Mouse (Mus musculus) CH12.LX (cell line): ENCODE data around the gene Mrpl54. TPM values are rescaled to one million over a fixed set of nuclear protein-coding genes. Genes with fewer than 3 reads are reported as not detected.

ENCODE experiments used
- DNase-seq: peaks from one replicate; pipeline ENCODE4 v3.0.0-alpha.2; 2013; ENCODE audit errors: extremely low read depth
- H3K27ac ChIP-seq: 2 replicates; pipeline ENCODE4 v1.5.1; 2012; ENCODE audit warnings: low read depth, mild to moderate bottlenecking, control low read depth, moderate library complexity; ENCODE audit not compliant: insufficient read depth
- H3K27me3 ChIP-seq: replicated peaks from 2 replicates; pipeline ENCODE3; 2012; ENCODE audit warnings: inconsistent platforms
- H3K36me3 ChIP-seq, 2 experiments: replicated peaks in 1 of 2; 2 replicates each; pipeline versions ENCODE3 to v1.6.1; 2012; ENCODE audit warnings: inconsistent platforms in 1 of 2, low read length in 1 of 2, mild to moderate bottlenecking in 1 of 2, mixed read lengths in 1 of 2, moderate library complexity in 1 of 2; ENCODE audit not compliant: control insufficient read depth in 1 of 2, insufficient read depth in 1 of 2
- H3K4me1 ChIP-seq, 2 experiments: 2 replicates each; pipeline ENCODE4 v1.6.1; 2012; ENCODE audit warnings: inconsistent platforms in 1 of 2, moderate library complexity in 1 of 2; ENCODE audit not compliant: insufficient read depth in 2 of 2, control insufficient read depth in 1 of 2
- H3K4me2 ChIP-seq: 2 replicates; pipeline ENCODE4 v1.6.1; 2012; ENCODE audit warnings: low read depth, mild to moderate bottlenecking, control low read depth; ENCODE audit not compliant: poor library complexity, insufficient read depth, severe bottlenecking
- H3K4me3 ChIP-seq, 3 experiments: fragments of 150-350 bp in 1 of 3; sonication (generic) in 1 of 3; replicated peaks in 1 of 3; 2 replicates each; pipeline versions ENCODE3 to v1.5.1; 2011 to 2012; ENCODE audit warnings: low read depth in 2 of 3, low read length in 2 of 3, mild to moderate bottlenecking in 2 of 3, moderate library complexity in 2 of 3, control low read depth in 1 of 3, improper control_type of control experiment in 1 of 3, inconsistent platforms in 1 of 3, mixed read lengths in 1 of 3; ENCODE audit not compliant: poor library complexity in 1 of 3
- H3K79me2 ChIP-seq: replicated peaks from 2 replicates; pipeline ENCODE4 v1.6.1; 2012; ENCODE audit warnings: mild to moderate bottlenecking, moderate library complexity; ENCODE audit not compliant: control insufficient read depth, poor library complexity, insufficient read depth, severe bottlenecking; ENCODE audit errors: extremely low read depth
- H3K9ac ChIP-seq: 2 replicates; pipeline ENCODE4 v1.6.1; 2012; ENCODE audit warnings: low read depth, mild to moderate bottlenecking, control low read depth, moderate library complexity; ENCODE audit not compliant: insufficient read depth
- H3K9me3 ChIP-seq: replicated peaks from 2 replicates; pipeline ENCODE3; 2012; ENCODE audit warnings: low read length, inconsistent platforms, mixed read lengths
- BHLHE40 ChIP-seq: IDR thresholded peaks from 2 replicates; pipeline ENCODE4 v1.6.1; 2011; ENCODE audit warnings: mild to moderate bottlenecking, low read depth, low read length, improper control_type of control experiment
- CHD1 ChIP-seq: IDR thresholded peaks from 2 replicates; pipeline ENCODE4 v1.6.1; 2012; ENCODE audit warnings: low read depth, low read length, improper control_type of control experiment, inconsistent platforms
- CHD2 ChIP-seq: IDR thresholded peaks from 2 replicates; pipeline ENCODE4 v1.6.1; 2011; ENCODE audit warnings: low read length, improper control_type of control experiment
- CTCF ChIP-seq, 2 experiments: IDR thresholded peaks in 1 of 2; conservative IDR thresholded peaks in 1 of 2; 2 replicates each; pipeline ENCODE4 v1.5.1; 2011 to 2012; ENCODE audit warnings: low read depth in 2 of 2, low read length in 2 of 2, improper control_type of control experiment in 1 of 2, inconsistent platforms in 1 of 2, mild to moderate bottlenecking in 1 of 2, moderate library complexity in 1 of 2
- E2F4 ChIP-seq: IDR thresholded peaks from 2 replicates; pipeline ENCODE4 v1.6.1; 2011; ENCODE audit warnings: low read depth, low read length, improper control_type of control experiment; ENCODE audit not compliant: insufficient replicate concordance
- EP300 ChIP-seq: IDR thresholded peaks from 2 replicates; pipeline ENCODE4 v1.6.1; 2011; ENCODE audit warnings: low read length, improper control_type of control experiment
- GABPA ChIP-seq: IDR thresholded peaks from 2 replicates; pipeline ENCODE4 v1.6.1; 2012; ENCODE audit warnings: low read depth, low read length, improper control_type of control experiment, inconsistent platforms; ENCODE audit not compliant: insufficient replicate concordance
- HCFC1 ChIP-seq: IDR thresholded peaks from 2 replicates; pipeline ENCODE4 v1.6.1; 2012; ENCODE audit warnings: low read depth, mild to moderate bottlenecking, inconsistent platforms, low read length, improper control_type of control experiment
- IRF4 ChIP-seq: IDR thresholded peaks from 2 replicates; pipeline ENCODE4 v1.6.1; 2014; ENCODE audit warnings: low read depth, mild to moderate bottlenecking, inconsistent platforms, low read length, improper control_type of control experiment
- JUN ChIP-seq: IDR thresholded peaks from 2 replicates; pipeline ENCODE4 v1.6.1; 2011; ENCODE audit warnings: low read depth, mild to moderate bottlenecking, low read length, improper control_type of control experiment, moderate library complexity; ENCODE audit not compliant: insufficient read depth
- JUND ChIP-seq: conservative IDR thresholded peaks from 2 replicates; pipeline ENCODE4 v1.6.1; 2011; ENCODE audit warnings: low read depth, low read length, improper control_type of control experiment
- KAT2A ChIP-seq: IDR thresholded peaks from 2 replicates; pipeline ENCODE4 v1.6.1; 2012; ENCODE audit warnings: low read length, improper control_type of control experiment, inconsistent platforms; ENCODE audit not compliant: insufficient replicate concordance
- MAX ChIP-seq: IDR thresholded peaks from 2 replicates; pipeline ENCODE4 v1.6.1; 2011; ENCODE audit warnings: low read length, improper control_type of control experiment
- MEF2A ChIP-seq: IDR thresholded peaks from 2 replicates; pipeline ENCODE4 v1.6.1; 2014; ENCODE audit warnings: low read depth, mild to moderate bottlenecking, inconsistent platforms, low read length, improper control_type of control experiment, borderline replicate concordance
- MXI1 ChIP-seq: IDR thresholded peaks from 2 replicates; pipeline ENCODE4 v1.6.1; 2011; ENCODE audit warnings: mild to moderate bottlenecking, low read depth, low read length, improper control_type of control experiment
- MYC ChIP-seq: IDR thresholded peaks from 2 replicates; pipeline ENCODE4 v1.6.1; 2011; ENCODE audit warnings: low read depth, mild to moderate bottlenecking, improper control_type of control experiment, low read length
- NELFE ChIP-seq: IDR thresholded peaks from 2 replicates; pipeline ENCODE4 v1.6.1; 2011; ENCODE audit warnings: low read depth, low read length, improper control_type of control experiment
- PAX5 ChIP-seq: IDR thresholded peaks from 2 replicates; pipeline ENCODE4 v1.6.1; 2012; ENCODE audit warnings: low read length, inconsistent platforms, mixed read lengths
- POLR2AphosphoS2 ChIP-seq: IDR thresholded peaks from 2 replicates; pipeline ENCODE4 v1.6.1; 2011; ENCODE audit warnings: low read depth, low read length, improper control_type of control experiment
- RAD21 ChIP-seq: IDR thresholded peaks from 2 replicates; pipeline ENCODE4 v1.6.1; 2011; ENCODE audit warnings: low read depth, mild to moderate bottlenecking, low read length, improper control_type of control experiment, moderate library complexity
- RCOR1 ChIP-seq: conservative IDR thresholded peaks from 2 replicates; pipeline ENCODE4 v1.6.1; 2012; ENCODE audit warnings: low read depth, mild to moderate bottlenecking, inconsistent platforms, low read length, improper control_type of control experiment
- SIN3A ChIP-seq: IDR thresholded peaks from 2 replicates; pipeline ENCODE4 v1.6.1; 2012; ENCODE audit warnings: low read length, improper control_type of control experiment, inconsistent platforms
- SMC3 ChIP-seq: IDR thresholded peaks from 2 replicates; pipeline ENCODE4 v1.6.1; 2011; ENCODE audit warnings: low read depth, low read length, improper control_type of control experiment
- TBP ChIP-seq: conservative IDR thresholded peaks from 2 replicates; pipeline ENCODE4 v1.6.1; 2011; ENCODE audit warnings: low read depth, low read length, improper control_type of control experiment
- UBTF ChIP-seq: IDR thresholded peaks from 2 replicates; pipeline ENCODE4 v1.6.1; 2012; ENCODE audit warnings: low read depth, mild to moderate bottlenecking, inconsistent platforms, low read length, improper control_type of control experiment, moderate library complexity
- USF2 ChIP-seq: conservative IDR thresholded peaks from 2 replicates; pipeline ENCODE4 v1.6.1; 2011; ENCODE audit warnings: low read depth, low read length, improper control_type of control experiment
- ZC3H11A ChIP-seq: IDR thresholded peaks from 2 replicates; pipeline ENCODE4 v1.6.1; 2012; ENCODE audit warnings: low read depth, mild to moderate bottlenecking, inconsistent platforms, low read length, improper control_type of control experiment
- ZKSCAN1 ChIP-seq: IDR thresholded peaks from 2 replicates; pipeline ENCODE4 v1.6.1; 2012; ENCODE audit warnings: low read depth, inconsistent platforms, low read length, improper control_type of control experiment, borderline replicate concordance
- ZNF384 ChIP-seq: IDR thresholded peaks from 2 replicates; pipeline ENCODE4 v1.6.1; 2012; ENCODE audit warnings: low read depth, low read length, improper control_type of control experiment, inconsistent platforms
- dilution Hi-C: fragments of 300-500 bp; cut with MboI; formaldehyde crosslinking; loops from 2 replicates; pipeline ENCODE4 v1.14.3; 2020; ENCODE audit warnings: low sequenced_read_pairs; ENCODE audit not compliant: extremely low pct_unique_long_range_greater_than_20kb, extremely low pct_ligation_motif_present
- in situ Hi-C: fragments of 300-500 bp; cut with MboI; formaldehyde crosslinking; loops from 3 replicates; pipeline ENCODE4 v1.14.3; 2019; ENCODE audit warnings: low sequenced_read_pairs, low pct_ligation_motif_present, low pct_unique_long_range_greater_than_20kb, mixed read lengths
- polyA plus RNA-seq: library from polyadenylated mRNA; unstranded; fragments of >175 nt; gene quantifications from 2 replicates; pipeline ENCODE4 v1.2.1, GENCODE M21; 2012; ENCODE audit warnings: low read depth; ENCODE audit not compliant: insufficient read length
- total RNA-seq, 2 experiments: library from RNA; depleted of rRNA; stranded (reverse); fragments of 300-350 nt in 1 of 2; fragments of >200 nt in 1 of 2; gene quantifications; 2 replicates each; pipeline ENCODE4 v1.2.3; 2012 to 2014

Gene Mrpl54
- total and polyA plus RNA-seq, 3 experiments = 104 to 167 (median 128) TPM

- Histone ChIP-seq H3K9ac (peak overlapping the region; percentile 62), H3K4me2 (peak overlapping the region; percentile 59), H3K9me3 (no peaks in the 10 kb centered on the region), H3K27ac (no peak overlapping the region), H3K4me3 (peak overlapping the region; percentile 82 to 89 (median 85)), H3K79me2 (peaks cover 46% of the 10 kb centered on the region), H3K27me3 (no peaks in the 10 kb centered on the region), H3K36me3 (peaks cover 0 to 21% of the 10 kb centered on the region in 2 experiments), H3K4me1 (peaks cover 32 to 80% of the 10 kb centered on the region in 2 experiments)
- in situ Hi-C loops (loop anchor here (5.0 kb wide), 1 partner anchor 49 kb away; the partner anchor contains the start of gene Gipc3), dilution Hi-C loops (no loop called here)
- TF ChIP-seq CHD1 (0 out of 2 replicates have a peak, but pooled peaks have one; percentile 4), EP300 (no peak)
- no peak for DNase-seq
These were observed 26.7 kb upstream of the Mrpl54 start for GRCm38 (mm10) chr10:81293334-81294030.

GRCm38 (mm10) chr10:81292554-81293333 lies 26.0 kb upstream of the Mrpl54 start, which contains the start of gene Pip5k1c:
Gene Pip5k1c (plus strand): TSS chr10:81292963.
- peak within 1 kb of the TSS; percentile 62 for H3K9ac ChIP-seq
- in situ Hi-C loops = loop anchor here (5.0 kb wide), 1 partner anchor 50 kb away; the partner anchor contains the start of gene Gipc3
- dilution Hi-C loops = no loop called here
- TF ChIP-seq E2F4 (no peak), JUN (no peak), RCOR1 (peak; percentile 66), HCFC1 (peak; percentile 58), UBTF (0 out of 2 replicates have a peak, but pooled peaks have one; percentile 73), SMC3 (peak; percentile 85), MEF2A (peak; percentile 75), CTCF (conservative IDR thresholded peaks at IDR 0.05 in 1 of 2, IDR thresholded peaks at IDR 0.05 in 1 of 2; ENCODE audit: low read depth in 2 of 2, low read length in 2 of 2) (peak; percentile 65 to 97), PAX5 (no peak), CHD1 (peak; percentile 99), ZKSCAN1 (no peak), SIN3A (peak; percentile 71), BHLHE40 (peak; percentile 100), NELFE (peak; percentile 56; the same call in 1 of the 2 replicates), MAX (peak; percentile 70), IRF4 (peak; percentile 56), KAT2A (0 out of 2 replicates have a peak, but pooled peaks have one; percentile 33), RAD21 (peak; percentile 90), TBP (peak; percentile 59; the same call in 1 of the 2 replicates), GABPA (no peak), JUND (no peak), ZNF384 (no peak), CHD2 (peak; percentile 54; the same call in 1 of the 2 replicates), USF2 (peak; percentile 37; the same call in 1 of the 2 replicates), MYC (peak; percentile 90; the same call in 1 of the 2 replicates), ZC3H11A (no peak), POLR2AphosphoS2 (no peak), MXI1 (peak; percentile 75)

More at GRCm38 (mm10) chr10:81292554-81293333, 26.0 kb upstream of the Mrpl54 start, which contains the start of gene Pip5k1c:
- Histone ChIP-seq H3K27ac (peak within 1 kb of the TSS; percentile 55), H3K4me1 (peaks cover 25 to 73% of the 10 kb centered on the region in 2 experiments), H3K4me3 (peak within 1 kb of the TSS; percentile 82 to 89 (median 85)), H3K27me3 (no peaks in the 10 kb centered on the region), H3K9me3 (no peaks in the 10 kb centered on the region), H3K79me2 (peaks cover 43% of the 10 kb centered on the region), H3K4me2 (peak within 1 kb of the TSS; percentile 59), H3K36me3 (peaks cover 0 to 21% of the 10 kb centered on the region in 2 experiments)
- peak; percentile 100 for DNase-seq
